Mouse (Mus musculus): Measurements from ENCODE around the gene Sh3gl1. TPM values are rescaled to one million over a fixed set of nuclear protein-coding genes. Genes with fewer than 3 reads are reported as not detected.

Gene Sh3gl1
- total and polyA plus RNA-seq, 2 experiments, result 8.8 to 40.0 TPM

GRCm38 (mm10) chr17:56024476-56024875, 12.0 kb downstream of the Sh3gl1 start:
- Histone ChIP-seq H3K27ac (replicated peaks; ENCODE audit: insufficient read depth, low read depth, low read length) (no peak overlapping the region), H3K27me3 (ENCODE audit: control insufficient read depth, insufficient read depth, low read length) (no peaks in the 10 kb centered on the region), H3K79me2 (ENCODE audit: control insufficient read depth, insufficient read depth, low read length) (peaks cover 46% of the 10 kb centered on the region), H3K4me3 (ENCODE audit: insufficient read depth, low read depth, low read length) (no peak overlapping the region), H3K9ac (ENCODE audit: low read depth, low read length) (no peak overlapping the region), H3K36me3 (ENCODE audit: control insufficient read depth, insufficient read depth, low read length) (no peaks in the 10 kb centered on the region), H3K4me1 (ENCODE audit: control insufficient read depth, insufficient read depth, low read length) (peaks cover 33% of the 10 kb centered on the region)
- 58% methylated on average over 2 of the region's 2 CpGs for WGBS
- no peak for DNase-seq (ENCODE audit: extremely low read depth, low read depth, low spot score)
- TF ChIP-seq CTCF (IDR thresholded peaks at IDR 0.05; ENCODE audit: low read depth, low read length) (no peak), POLR2A (IDR thresholded peaks at IDR 0.05; ENCODE audit: extremely low read depth, insufficient read depth, low read length) (no peak)

- H3K4me3 ChIP-seq (ENCODE audit: insufficient read depth, low read depth, low read length), result no peak overlapping the region
- no peaks in the 10 kb centered on the region for H3K36me3 ChIP-seq (ENCODE audit: control insufficient read depth, insufficient read depth, low read length)
- WGBS, result 63% methylated on average over 5 of the region's 5 CpGs
- TF ChIP-seq CTCF (IDR thresholded peaks at IDR 0.05; ENCODE audit: low read depth, low read length), result no peak
- no peak for TF ChIP-seq POLR2A (IDR thresholded peaks at IDR 0.05; ENCODE audit: extremely low read depth, insufficient read depth, low read length)
- peak overlapping the region; percentile 36; the same call in 1 of the 2 replicates for H3K27ac ChIP-seq (replicated peaks; ENCODE audit: insufficient read depth, low read depth, low read length)
- DNase-seq (ENCODE audit: extremely low read depth, low read depth, low spot score), result no peak
- no peaks in the 10 kb centered on the region for H3K27me3 ChIP-seq (ENCODE audit: control insufficient read depth, insufficient read depth, low read length)
- peaks cover 30% of the 10 kb centered on the region for H3K4me1 ChIP-seq (ENCODE audit: control insufficient read depth, insufficient read depth, low read length)
- H3K9ac ChIP-seq (ENCODE audit: low read depth, low read length), result no peak overlapping the region
- peaks cover 43% of the 10 kb centered on the region for H3K79me2 ChIP-seq (ENCODE audit: control insufficient read depth, insufficient read depth, low read length)
Observed at GRCm38 (mm10) chr17:56023386-56023785, 13.0 kb downstream of the Sh3gl1 start.

- H3K79me2 ChIP-seq (ENCODE audit: control insufficient read depth, insufficient read depth, low read length), result peaks cover 43% of the 10 kb centered on the region
- DNase-seq (ENCODE audit: extremely low read depth, low read depth, low spot score), result no peak
- H3K27ac ChIP-seq (replicated peaks; ENCODE audit: insufficient read depth, low read depth, low read length), result no peak overlapping the region; the same call in 1 of the 2 replicates
- no peaks in the 10 kb centered on the region for H3K36me3 ChIP-seq (ENCODE audit: control insufficient read depth, insufficient read depth, low read length)
- H3K4me3 ChIP-seq (ENCODE audit: insufficient read depth, low read depth, low read length), result no peak overlapping the region
- no peak overlapping the region for H3K9ac ChIP-seq (ENCODE audit: low read depth, low read length)
- WGBS, result 76% methylated on average over 4 of the region's 4 CpGs
- no peaks in the 10 kb centered on the region for H3K27me3 ChIP-seq (ENCODE audit: control insufficient read depth, insufficient read depth, low read length)
- peaks cover 26% of the 10 kb centered on the region for H3K4me1 ChIP-seq (ENCODE audit: control insufficient read depth, insufficient read depth, low read length)
- TF ChIP-seq POLR2A (IDR thresholded peaks at IDR 0.05; ENCODE audit: extremely low read depth, insufficient read depth, low read length) (no peak), CTCF (IDR thresholded peaks at IDR 0.05; ENCODE audit: low read depth, low read length) (no peak)
Observed at GRCm38 (mm10) chr17:56022989-56023290, 13.5 kb downstream of the Sh3gl1 start.

DNA sequence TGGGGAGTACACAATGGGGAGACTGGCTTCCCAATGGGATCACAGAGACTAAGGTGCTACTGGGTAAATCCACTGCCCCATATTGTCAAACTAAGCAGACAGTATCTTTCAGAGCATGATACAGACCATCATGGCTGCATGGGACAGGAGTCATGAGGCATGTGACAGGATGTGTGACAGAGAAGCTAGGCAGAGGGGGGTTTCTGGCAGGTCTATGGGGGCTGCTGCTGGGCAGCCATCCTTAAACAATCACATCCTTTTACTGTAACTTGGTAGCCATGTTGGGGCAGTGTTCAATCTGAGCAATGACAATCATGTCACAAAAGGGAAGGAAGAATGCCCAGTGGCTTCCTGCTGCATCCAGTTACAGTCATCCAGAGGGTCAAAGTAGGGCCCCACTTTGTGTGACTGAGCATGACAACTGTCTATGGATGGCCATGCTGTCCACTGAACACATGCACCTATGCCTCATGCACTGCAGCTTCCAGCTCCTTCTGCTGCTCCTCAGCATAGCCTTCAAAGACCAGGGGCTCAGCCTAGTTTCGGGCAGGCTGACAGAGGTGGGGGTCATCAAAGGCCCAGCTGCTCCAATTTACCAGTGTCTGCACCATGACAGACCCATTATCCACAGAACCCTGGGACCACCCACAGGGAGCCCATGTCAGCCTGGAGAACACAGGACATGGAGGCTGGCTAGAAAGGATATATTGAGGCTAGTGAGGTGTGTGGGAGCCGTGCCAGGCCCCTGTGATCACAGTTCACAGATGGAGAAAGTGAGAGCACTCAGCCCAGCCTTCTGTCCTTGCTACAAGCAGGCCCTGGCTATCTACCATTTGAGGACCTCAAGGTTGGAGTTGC, 14.1 kb downstream of the Sh3gl1 start:
- Histone ChIP-seq H3K4me1 (ENCODE audit: control insufficient read depth, insufficient read depth, low read length) (peaks cover 20% of the 10 kb centered on the region), H3K79me2 (ENCODE audit: control insufficient read depth, insufficient read depth, low read length) (peaks cover 43% of the 10 kb centered on the region), H3K27me3 (ENCODE audit: control insufficient read depth, insufficient read depth, low read length) (no peaks in the 10 kb centered on the region), H3K36me3 (ENCODE audit: control insufficient read depth, insufficient read depth, low read length) (no peaks in the 10 kb centered on the region), H3K9ac (ENCODE audit: low read depth, low read length) (no peak overlapping the region), H3K4me3 (ENCODE audit: insufficient read depth, low read depth, low read length) (no peak overlapping the region), H3K27ac (replicated peaks; ENCODE audit: insufficient read depth, low read depth, low read length) (no peak overlapping the region; the same call in 1 of the 2 replicates)
- TF ChIP-seq POLR2A (IDR thresholded peaks at IDR 0.05; ENCODE audit: extremely low read depth, insufficient read depth, low read length), result no peak
- TF ChIP-seq CTCF (IDR thresholded peaks at IDR 0.05; ENCODE audit: low read depth, low read length), result no peak
- WGBS, result 89% methylated on average over 2 of the region's 2 CpGs
- no peak for DNase-seq (ENCODE audit: extremely low read depth, low read depth, low spot score)

GRCm38 (mm10) chr17:56021161-56021910, 15.1 kb downstream of the Sh3gl1 start:
- WGBS, result 79% methylated on average over 4 of the region's 4 CpGs
- Histone ChIP-seq H3K9ac (ENCODE audit: low read depth, low read length) (no peak overlapping the region), H3K4me1 (ENCODE audit: control insufficient read depth, insufficient read depth, low read length) (peaks cover 13% of the 10 kb centered on the region; the same call in 1 of the 2 replicates), H3K27ac (replicated peaks; ENCODE audit: insufficient read depth, low read depth, low read length) (no peak overlapping the region), H3K4me3 (ENCODE audit: insufficient read depth, low read depth, low read length) (no peak overlapping the region), H3K36me3 (ENCODE audit: control insufficient read depth, insufficient read depth, low read length) (peaks cover 1% of the 10 kb centered on the region; the same call in 1 of the 2 replicates), H3K27me3 (ENCODE audit: control insufficient read depth, insufficient read depth, low read length) (no peaks in the 10 kb centered on the region), H3K79me2 (ENCODE audit: control insufficient read depth, insufficient read depth, low read length) (peaks cover 36% of the 10 kb centered on the region)
- no peak for DNase-seq (ENCODE audit: extremely low read depth, low read depth, low spot score)
- no peak for TF ChIP-seq POLR2A (IDR thresholded peaks at IDR 0.05; ENCODE audit: extremely low read depth, insufficient read depth, low read length)
- TF ChIP-seq CTCF (IDR thresholded peaks at IDR 0.05; ENCODE audit: low read depth, low read length), result no peak
